Mouse (Mus musculus): ENCODE data around the gene Slfn14.

- TF ChIP-seq FLI1 (IDR thresholded peaks at IDR 0.05; ENCODE audit: low read length), result no peak
- no peak for TF ChIP-seq GATA1 (IDR thresholded peaks at IDR 0.05; ENCODE audit: borderline replicate concordance, low read length)
These were observed 11.3 kb upstream of the Slfn14 start for GRCm38 (mm10) chr11:83297816-83298215.

Data from megakaryocyte, embryonic 14.5 days (primary cell).